Mouse (Mus musculus): ENCODE results near the gene Rgs3. TPM values are rescaled to one million over a fixed set of nuclear protein-coding genes. Genes with fewer than 3 reads are reported as not detected.

Gene Rgs3
- total RNA-seq, 2 experiments from 2014 or later = 45.4 to 45.5 TPM

DNA sequence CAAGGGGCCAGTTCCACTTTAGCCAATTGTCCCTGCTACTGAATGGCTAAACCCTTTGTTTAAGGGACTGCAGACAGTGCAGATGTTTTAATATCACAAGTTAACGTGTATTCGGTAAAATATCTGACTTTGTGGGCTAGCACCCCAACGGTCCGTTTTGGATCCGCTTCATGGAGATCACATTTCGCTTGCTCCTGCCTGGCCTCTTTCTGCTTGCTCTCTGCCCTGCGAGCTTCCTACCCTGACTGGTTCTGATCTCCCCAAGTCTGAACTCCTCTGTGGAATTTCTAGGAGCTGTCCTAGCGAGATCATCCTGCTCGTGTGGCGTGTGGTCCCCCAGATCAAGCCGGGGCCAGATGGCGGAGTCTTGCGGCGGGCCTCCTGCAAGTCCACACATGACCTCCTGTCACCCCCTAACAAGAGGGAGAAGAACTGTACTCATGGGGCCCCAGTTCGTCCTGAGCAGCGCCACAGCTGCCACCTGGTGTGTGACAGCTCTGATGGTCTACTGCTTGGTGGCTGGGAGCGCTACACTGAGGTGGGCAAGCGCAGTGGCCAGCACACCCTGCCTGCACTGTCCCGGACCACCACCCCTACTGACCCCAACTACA lies 65.9 kb downstream of the Rgs3 start:
- no peak for DNase-seq (ENCODE audit: low spot score in 2 of 2)

DNA sequence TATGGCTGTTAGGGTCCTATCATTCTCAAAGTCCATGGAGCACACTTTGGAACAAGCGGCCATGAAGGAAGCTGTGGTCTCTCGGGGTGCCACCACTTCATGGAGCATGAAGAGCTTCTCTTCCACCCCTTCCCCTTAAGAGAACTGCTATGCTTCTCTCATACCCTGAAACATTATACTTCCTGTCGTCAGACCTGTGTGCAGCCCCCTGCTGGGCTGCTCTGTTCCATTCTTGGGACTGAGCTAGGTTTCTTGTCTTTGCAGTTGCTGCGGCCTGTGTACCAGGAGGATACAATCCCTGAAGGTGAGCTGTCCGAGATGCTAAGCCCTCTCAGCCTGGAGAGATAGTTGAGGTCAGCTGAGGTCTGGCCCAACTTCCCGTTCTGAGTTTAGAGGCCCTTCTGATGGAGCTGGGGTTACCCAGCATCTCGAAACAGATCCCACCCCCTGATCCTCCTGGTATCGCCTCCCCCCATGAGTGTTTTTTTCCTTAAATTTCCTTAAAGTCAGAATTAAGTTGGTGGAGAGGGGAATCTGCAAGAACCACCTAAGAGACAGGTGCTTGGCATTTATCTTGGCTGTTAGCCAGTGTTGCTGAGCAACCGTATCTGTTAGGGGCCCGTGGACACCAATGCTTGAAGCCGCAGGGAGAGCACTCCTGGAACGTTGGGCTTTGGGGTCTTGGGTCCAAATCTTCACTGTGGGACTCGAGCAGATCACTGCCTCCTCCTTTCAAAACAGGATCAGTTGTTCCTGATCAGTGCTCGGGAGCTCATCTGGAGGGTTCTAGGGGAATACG lies 66.8 kb downstream of the Rgs3 start:
- DNase-seq (ENCODE audit: low spot score in 2 of 2) = no peak

DNA sequence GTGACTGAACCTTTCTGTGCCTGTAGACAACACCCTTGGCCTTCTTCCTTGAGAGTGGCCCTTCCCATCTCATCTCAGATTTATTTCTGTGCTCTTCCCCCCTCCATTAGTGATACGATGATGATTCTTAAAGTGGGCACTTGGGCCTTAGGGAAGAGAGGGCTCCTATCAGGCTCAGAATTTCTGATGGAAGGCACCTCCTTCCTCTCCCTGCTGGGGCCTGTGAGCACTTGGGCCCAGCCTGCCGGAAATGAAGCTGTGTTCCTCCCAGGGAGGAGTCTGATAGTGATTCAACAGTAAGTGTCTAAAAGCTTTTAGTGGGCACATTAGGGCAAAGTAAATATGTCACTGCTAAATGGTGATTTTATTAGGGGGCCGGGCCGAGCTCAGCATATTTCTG lies 67.7 kb downstream of the Rgs3 start:
- no peak for DNase-seq (ENCODE audit: low spot score in 2 of 2)

DNA sequence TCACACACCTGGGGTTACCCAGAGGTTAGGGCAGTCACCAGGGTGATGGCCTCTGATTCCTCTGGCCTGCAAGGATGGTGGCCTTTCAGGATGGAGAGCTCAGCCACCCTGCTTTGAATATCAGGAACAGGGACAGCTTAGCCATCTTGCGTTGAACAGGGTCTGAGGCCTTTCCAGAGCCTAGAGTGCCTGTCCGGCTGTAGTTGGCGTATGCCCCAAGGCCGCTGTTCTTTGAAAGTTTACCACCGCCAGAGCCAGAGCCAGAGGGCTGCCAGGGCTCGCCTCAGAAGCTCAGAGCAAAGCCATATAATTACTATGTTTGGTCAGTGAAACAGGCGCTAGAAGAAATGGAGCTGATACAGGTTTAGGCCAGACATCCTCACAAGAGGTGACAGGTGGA lies 68.9 kb downstream of the Rgs3 start:
- DNase-seq (ENCODE audit: low spot score in 2 of 2) = no peak

DNA sequence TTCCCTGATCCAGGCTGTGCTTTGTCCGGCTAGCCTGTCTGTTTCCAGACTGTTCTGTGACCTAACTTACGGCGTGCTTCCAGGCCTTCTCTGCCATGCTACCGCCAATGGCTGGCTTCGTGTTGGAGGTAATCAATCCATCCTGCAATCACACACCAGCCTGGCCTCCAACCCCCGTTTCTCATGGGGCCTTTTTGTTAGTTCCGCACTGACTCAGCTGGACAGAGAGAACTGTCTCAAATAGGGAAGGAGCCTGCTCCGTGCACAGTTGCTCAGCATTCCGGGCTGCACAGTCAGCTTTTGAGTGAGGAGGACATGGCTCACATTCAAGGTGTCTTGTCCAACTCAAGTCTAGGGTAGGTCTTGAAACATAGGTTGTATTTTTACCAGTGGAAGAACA lies 69.8 kb downstream of the Rgs3 start:
- no peak for DNase-seq (ENCODE audit: low spot score in 2 of 2)

DNA sequence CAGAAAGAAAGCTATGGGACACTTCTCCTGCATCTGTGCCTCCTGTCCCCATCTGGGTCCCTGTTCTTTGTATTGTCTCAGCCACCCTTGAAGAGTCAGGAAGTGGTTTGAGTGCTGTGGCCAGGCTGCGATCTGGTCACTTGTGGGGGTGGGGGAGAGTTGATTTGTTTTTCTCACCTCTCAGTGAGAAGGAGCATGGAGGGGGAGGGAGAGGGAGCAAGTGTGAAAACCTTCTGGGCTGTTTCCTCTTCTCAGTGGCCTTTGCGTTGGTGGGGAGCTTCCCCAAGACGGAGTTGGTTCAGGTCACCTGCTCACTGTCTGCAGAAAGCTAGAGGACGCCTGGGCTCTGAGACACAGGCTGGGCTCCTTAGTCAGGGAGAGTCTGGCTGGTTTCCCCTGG lies 70.3 kb downstream of the Rgs3 start:
- DNase-seq (ENCODE audit: low spot score in 2 of 2) = no peak

DNA sequence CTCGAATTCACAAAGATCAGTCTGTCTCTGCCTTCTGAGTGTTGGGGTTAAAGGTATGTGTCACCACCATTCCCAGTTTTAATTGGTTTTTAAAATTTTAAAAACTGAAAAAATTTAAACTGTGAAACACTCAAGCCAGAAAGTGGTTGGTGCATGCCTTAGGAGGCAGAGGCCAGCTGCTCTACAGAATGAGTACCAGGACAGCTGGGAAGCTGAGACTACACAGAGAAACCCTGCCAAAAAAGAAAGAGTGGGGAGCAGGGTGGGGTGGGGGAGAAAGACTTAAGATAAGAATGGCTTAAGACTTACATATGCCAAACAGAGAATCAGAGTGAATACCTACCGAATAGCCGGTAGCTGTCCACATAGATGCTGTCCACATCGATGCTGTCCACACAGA lies 73.6 kb downstream of the Rgs3 start:
- no peak for DNase-seq (ENCODE audit: low spot score in 2 of 2)

DNA sequence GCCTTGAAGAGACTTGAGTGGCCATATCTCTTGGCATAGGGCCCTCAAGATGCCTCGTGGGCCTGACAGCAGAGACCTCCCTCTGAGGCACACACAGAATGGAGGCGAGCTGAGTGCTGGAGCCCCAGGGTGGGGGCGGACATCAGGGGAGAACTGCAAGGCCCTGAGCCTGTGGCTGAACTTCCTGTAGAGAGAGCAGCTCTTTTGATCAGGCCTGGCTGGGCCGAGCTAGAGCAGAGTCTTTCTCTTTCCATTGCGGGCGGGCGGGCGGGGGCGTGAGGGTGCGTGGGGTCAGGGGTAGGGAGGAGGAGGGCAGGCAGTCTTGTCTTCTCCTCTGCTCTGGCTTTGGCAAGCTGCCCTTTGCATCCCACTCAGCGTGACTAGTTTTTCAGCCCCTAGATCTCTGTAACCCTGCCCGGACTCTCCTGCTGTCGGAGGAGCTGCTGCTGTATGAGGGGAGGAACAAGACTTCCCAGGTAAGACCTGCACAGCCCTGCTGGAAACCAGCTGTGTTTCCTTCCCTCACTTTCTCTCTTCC lies 74.5 kb downstream of the Rgs3 start:
- peak in 1 of 2 experiments; percentile 22 for DNase-seq (ENCODE audit: low spot score in 2 of 2)

DNA sequence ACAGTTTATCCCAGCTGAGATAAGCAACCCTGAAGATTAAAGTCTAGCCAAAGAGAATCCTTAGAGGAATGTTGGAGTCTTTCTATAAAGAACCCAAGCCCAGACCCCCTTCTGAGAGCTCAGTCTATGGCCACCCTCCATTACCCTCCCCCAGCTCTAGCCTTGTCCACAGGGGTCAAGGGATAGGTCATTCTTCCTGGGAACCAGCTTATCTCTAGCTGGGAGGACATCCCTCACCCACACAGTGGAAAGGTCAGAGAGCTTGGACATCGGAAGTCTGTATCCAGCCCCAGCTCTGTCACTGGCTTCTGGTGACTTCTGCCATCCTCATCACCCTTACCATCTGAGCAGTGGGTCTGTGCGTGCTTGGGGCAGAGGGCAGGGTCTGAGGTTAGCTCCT lies 75.2 kb downstream of the Rgs3 start:
- no peak for DNase-seq (ENCODE audit: low spot score in 2 of 2)

DNA sequence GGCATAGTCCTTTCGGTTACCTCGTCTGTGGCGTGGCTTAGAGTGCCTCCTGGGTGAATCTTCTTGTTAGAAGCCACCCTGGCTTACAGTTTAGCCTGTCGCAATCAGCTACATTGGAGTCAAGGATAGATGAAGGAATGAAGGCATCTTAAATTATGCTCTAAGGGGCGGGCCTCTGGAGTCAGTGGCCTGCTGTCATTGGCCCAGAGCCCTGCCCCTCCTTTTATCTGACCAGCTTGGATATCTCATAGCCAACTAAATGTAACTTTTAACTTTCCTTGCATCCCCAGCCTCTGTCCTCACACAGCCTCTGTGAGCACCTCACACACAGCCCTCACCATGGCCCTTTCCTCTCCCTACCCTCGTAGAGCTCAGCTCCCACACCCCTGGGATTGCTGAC lies 76.4 kb downstream of the Rgs3 start:
- no peak for DNase-seq (ENCODE audit: low spot score in 2 of 2)

DNA sequence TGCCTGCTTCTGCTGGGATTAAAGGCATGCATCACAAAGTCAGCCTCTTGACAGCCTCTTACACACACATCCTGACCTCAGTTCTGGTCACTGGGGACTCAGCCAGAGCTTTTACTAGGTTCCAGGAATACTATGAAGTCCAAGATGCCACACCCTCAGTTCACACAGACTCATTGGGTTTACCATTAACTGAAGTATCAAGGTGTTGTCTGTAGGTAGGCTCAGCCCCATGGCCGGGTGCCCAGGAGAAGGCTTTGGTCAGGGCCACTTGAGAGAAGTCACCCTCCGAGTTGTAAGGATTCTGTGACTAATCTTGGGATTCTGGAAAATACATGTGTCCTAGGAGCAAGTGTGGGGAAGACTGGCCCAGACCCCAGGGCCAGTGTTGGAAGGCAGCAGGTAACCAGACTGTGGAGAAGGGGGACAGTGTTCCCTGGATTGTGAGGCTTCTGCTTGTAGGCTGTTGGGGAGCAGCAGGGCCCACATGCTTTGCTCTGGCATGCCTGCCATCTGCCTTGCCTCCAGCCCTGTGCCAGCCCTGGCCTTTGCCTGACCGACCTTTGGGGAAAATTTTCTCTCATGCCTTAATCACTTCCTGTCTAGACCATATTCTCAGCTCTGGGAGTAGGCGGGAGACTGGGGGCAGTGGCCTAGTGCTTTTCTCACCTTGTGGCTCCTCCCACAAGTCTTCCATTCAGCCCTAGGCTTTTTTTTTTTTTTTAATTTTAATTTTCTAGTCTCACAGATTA lies 78.4 kb downstream of the Rgs3 start:
- DNase-seq (ENCODE audit: low spot score in 2 of 2) = no peak

DNA sequence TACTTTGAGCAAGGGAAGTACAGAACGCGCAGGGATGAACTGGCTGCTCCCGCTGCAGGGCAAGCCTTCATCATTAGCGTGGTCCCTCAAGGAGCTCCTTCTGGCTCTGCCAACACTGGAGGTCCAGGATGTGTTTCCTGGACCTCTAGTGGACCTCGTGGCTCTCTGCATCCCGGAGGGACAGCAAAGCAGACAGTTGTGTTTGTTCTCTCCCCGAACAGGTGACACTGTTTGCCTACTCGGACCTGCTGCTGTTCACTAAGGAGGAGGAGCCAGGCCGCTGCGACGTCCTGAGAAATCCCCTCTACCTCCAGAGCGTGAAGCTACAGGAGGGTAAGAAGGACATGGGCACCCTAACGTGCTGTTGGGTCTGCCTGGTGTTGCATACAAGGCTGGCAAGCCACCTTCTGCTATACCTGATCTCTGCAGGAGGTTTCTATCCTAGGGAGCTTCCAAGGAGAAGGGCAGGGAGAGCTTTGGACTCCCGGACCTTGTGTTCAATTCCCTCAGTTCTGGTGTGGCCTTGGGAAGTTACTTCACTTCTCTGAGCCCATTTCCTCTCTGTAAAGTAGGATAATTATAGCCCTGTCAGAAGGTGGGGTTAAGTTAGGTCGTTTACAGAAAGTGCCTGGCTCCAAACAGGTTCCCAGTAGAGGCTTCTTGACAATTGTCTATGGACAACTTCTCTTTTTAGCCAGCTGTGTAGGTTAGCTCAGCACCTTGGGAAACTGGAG lies 81.0 kb downstream of the Rgs3 start:
- no peak for DNase-seq (ENCODE audit: low spot score in 2 of 2)

DNA sequence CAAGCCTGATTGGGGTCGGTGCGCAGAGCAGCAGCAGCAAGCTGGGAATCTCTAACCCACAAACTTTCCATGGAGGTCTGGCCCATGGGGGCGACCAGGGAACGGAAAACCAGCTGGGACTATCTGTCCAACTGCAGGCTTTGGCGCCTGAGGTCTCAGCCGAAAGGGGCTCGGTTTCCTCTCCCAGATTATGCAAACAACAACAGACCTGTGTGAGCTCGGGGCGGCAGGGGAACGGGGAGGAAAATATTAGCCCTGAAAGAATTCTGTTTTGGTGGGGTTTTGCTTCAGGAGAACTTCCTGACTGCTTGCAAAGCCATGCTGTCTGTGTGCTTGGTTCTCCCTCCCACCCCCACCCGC lies 81.6 kb downstream of the Rgs3 start:
- DNase-seq (ENCODE audit: low spot score in 2 of 2) = no peak

DNA sequence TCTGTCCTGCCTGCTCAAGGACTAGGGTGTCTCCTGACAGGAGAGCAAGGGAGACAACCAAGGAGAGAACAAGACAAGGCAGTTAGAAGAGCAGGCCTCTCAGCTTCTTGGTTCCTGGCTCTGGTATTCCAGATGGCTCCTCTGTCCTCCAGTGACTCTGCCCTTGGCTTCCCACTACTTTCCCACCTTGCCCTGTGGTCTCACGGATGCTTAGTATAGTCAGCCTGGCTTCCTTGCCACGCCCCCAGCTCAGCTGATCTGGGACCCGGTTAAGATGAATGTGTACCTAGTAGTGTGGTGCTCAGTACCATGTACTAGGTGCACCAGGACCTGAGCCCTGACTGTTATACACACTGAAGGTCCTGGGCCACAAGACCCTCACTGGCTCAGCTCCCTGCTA lies 82.0 kb downstream of the Rgs3 start:
- no peak for DNase-seq (ENCODE audit: low spot score in 2 of 2)

DNA sequence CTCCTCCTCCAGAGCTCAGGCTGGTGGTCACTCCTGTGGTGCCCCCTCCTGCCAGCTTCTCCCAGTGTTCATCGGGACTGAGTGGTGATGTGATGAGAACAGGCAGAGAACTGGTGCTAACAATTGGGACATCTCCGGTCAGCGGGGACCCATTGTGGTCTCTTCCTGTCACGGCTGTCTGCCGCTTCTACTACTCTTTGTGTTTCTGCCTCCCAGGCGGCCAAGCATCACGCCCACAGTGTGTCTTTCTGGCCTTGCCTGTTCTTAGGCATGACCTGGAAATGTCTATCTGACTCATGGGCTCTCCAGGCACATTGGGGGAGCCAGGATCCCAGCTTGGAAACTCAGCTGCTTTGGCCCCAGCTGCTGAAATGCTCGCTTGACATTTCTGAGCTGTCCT lies 83.8 kb downstream of the Rgs3 start:
- DNase-seq (ENCODE audit: low spot score in 2 of 2) = no peak

DNA sequence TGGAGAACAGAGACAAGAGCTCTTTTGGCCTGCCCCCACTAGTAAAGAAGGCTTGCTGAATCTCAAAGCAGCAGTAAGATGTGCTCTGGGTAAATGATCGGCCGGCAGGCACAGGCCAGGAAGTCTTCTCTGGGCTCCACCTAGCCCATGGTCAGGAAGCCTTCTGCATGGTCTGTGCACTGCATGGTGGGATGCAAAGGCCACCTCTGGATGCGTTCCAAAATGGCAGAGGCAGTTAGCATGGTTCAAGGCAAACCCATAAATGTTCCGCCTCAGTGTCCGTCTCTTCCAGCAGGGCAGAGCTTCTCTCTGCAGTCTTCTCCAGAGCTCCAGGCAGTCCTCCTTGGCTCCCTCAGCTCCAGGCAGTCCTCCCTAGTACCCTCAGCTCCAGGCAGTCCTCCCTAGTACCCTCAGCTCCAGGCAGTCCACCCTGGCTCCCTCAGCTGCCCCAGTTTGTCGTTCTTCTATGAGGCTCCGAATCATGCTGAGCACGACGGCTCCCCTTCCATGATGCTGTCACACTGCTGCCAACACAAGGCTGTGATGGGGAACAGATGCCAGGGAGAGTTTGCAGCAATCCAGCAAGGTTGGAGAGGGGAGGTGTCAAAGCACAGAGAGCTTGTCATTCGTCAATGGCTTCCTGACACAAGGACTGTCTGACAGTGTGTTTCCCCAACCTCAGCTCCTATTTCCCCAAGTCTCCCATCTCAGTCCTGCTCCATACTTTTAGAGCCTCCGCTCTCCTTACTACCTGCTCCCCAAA lies 84.6 kb downstream of the Rgs3 start:
- no peak for DNase-seq (ENCODE audit: low spot score in 2 of 2)

DNA sequence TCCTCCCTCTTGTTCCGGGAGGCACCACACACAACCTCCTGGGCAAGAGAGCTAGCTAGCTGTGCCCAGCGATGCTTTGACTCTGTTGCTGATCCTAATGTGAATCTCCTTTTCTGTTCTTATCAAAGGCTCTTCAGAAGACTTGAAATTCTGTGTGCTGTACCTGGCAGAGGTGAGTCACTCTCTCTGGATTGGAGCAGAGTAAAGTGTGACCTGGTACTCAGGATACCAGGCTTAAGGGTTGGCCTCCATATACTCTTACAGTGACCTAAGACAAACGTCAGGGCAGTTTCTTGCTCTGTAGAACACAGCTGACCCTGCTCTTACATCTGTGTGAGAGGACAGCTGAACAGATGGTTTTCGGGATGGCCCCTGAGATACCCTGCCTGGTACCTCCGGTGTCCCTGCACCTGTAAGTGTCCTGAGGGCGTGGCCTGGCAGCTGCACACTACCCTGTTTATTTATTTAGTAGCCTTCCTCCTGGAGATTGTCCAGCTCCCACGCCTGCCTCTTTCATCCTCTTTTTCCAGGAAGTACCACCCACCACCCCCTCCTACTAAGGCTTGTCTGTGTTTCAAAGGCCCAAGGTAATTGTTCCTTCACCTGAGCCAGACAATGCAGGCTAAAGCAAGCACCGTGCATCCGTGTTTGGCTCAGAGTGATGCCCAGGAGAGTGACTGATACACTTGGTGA lies 87.1 kb downstream of the Rgs3 start:
- no peak for DNase-seq (ENCODE audit: low spot score in 2 of 2)

DNA sequence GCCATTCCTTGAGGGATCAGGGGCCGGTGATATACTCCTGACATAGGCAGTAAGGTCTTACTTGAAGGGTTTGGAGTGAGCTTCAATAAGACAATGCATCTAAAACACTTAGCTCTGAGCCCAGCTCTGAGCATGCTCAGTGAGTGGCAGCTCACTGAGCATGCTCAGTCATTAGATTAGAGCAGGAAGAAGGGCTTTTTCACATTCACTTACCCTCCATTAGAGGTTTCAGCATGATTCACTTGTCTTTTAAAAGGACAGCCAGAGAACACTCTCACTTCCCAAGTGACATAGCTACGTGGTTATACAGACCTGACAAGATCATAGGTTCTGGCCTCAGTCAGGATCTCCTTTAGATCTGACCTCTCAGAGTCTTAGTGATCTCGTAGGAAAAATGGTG lies 89.2 kb downstream of the Rgs3 start:
- no peak for DNase-seq (ENCODE audit: low spot score in 2 of 2)

DNA sequence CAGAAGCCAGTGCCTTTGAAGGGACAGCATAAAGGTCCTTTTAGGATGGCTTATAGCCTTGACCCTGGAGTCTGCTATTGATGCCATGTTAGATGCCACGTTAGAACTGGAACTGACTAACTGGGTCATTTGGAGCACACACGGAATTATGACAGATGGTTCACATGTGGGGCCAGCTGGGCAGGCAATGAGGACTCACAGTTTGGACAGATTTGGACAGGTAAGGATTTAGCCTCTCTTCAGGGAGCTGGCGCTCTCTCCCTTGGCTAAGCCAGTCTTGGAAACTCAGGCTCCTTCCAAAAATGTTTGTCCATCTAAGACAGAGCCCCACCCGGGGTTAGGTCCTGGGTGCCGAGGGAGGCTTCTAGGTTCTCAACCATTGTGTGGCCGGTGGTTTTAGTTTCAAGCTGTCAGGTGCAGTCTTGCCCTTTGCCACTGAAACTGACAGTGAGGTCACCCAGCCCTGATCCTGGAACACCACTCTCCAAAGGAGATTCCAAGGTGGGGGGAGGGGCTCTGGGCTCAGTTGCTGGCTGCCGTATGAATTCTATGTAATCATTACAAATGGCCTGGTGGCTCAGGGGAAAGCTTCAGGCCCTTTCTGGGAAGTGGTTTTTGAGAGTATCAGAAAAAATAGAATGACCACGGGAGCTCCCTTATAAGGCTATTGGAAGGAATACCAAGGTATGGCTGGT lies 90.0 kb downstream of the Rgs3 start:
- DNase-seq (ENCODE audit: low spot score in 2 of 2) = no peak

Data from adrenal gland, postnatal 4 days (tissue).